Mouse (Mus musculus): ENCODE measurements around the gene Tmie.

DNA sequence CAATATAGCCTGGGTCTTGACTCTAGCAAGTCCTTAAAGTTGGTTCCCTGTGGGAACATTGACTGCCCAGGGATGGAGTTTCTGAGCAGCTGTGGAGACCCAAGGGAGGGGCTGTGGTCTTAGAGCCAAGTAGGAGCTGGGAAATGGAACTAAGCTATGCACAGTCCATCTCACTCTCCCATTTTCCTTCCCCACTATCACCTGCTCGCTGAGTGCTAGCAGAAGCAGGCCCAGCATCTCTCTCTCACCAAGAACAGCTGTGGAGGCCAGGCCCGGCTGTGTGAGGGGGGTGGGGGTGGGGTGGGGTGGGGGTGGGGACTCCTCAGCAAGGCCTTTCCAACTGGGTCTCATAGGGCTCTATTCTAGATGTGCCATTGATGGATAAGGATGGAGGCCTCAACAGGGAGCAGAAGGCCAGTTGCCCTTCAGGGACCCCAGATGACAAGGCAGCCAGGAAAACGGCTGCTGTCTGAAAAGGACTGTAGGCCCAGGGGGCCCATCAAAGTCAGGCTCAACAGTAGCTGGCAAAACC lies 5.2 kb downstream of the Tmie start:
- TF ChIP-seq CTCF (conservative IDR thresholded peaks at IDR 0.05 in 1 of 2, IDR thresholded peaks at IDR 0.05 in 1 of 2; ENCODE audit: low read depth in 2 of 2, low read length in 2 of 2) (no peak), ELF1 (IDR thresholded peaks at IDR 0.05; ENCODE audit: low read depth, low read length) (no peak)

Data from CH12.LX (cell line).